Mouse (Mus musculus): ENCODE results near the gene Actr3b. TPM values are rescaled to one million over a fixed set of nuclear protein-coding genes. Genes with fewer than 3 reads are reported as not detected.

Actr3b gene
- polyA plus RNA-seq, 1 experiment: 2.2 TPM

DNA sequence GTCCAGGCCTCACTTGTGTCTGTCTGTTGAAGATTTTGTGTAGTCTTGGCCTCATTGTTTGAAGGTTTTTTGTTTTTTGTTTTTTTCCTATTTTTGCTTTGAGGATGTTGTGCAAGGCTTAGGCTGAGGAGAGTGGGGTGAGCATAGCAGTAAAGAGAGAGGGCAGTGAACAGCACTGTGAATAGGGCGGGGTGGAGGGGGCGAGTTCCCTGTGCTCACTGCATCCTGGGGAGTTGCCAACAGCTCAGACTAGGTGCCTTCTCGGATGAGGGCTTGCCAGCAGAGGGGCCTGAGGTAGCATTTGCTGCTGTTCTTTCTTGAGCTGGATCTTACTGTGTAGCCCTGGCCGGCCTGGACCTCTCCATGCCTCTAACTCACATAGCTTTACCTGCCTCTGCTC, 41.9 kb downstream of the Actr3b start:
- Histone ChIP-seq H3K4me1 (ENCODE audit: control insufficient read depth, insufficient read depth, low read length) (no peaks in the 10 kb centered on the region), H3K4me3 (replicated peaks; ENCODE audit: control insufficient read depth, low read depth, low read length) (no peak overlapping the region), H3K27ac (ENCODE audit: control insufficient read depth, insufficient read depth, low read depth, low read length, poor library complexity) (no peak overlapping the region)
- 71% methylated on average over 4 of the region's 4 CpGs for WGBS
- TF ChIP-seq CTCF (IDR thresholded peaks at IDR 0.05; ENCODE audit: control insufficient read depth, insufficient read depth, low read length) (no peak), POLR2A (IDR thresholded peaks at IDR 0.05; ENCODE audit: borderline replicate concordance, control insufficient read depth, low read depth, low read length) (no peak)

DNA sequence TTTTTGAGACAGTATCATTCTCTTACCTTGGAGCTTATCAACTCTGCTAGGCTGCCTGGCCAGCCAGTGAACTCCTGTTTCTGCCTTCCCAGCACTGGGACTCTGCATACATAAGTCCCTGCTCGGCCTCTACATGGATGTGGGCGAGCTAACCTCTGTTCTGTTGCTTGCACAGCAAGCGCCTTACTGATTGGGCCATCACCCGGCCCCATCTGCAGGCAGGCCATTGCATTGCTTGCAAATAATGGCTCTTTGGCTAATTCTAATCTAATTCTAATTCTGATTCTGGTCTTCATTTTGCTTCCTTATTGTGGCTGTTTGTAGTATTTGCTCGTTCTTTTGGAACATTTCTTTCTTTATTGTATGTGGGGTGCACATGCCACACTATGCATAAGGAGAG, 44.8 kb downstream of the Actr3b start:
- no peak overlapping the region for H3K4me3 ChIP-seq (replicated peaks; ENCODE audit: control insufficient read depth, low read depth, low read length)
- WGBS: 71% methylated on average over 5 of the region's 5 CpGs
- H3K4me1 ChIP-seq (ENCODE audit: control insufficient read depth, insufficient read depth, low read length): no peaks in the 10 kb centered on the region
- no peak overlapping the region for H3K27ac ChIP-seq (ENCODE audit: control insufficient read depth, insufficient read depth, low read depth, low read length, poor library complexity)
- TF ChIP-seq CTCF (IDR thresholded peaks at IDR 0.05; ENCODE audit: control insufficient read depth, insufficient read depth, low read length): no peak
- TF ChIP-seq POLR2A (IDR thresholded peaks at IDR 0.05; ENCODE audit: borderline replicate concordance, control insufficient read depth, low read depth, low read length): no peak

DNA sequence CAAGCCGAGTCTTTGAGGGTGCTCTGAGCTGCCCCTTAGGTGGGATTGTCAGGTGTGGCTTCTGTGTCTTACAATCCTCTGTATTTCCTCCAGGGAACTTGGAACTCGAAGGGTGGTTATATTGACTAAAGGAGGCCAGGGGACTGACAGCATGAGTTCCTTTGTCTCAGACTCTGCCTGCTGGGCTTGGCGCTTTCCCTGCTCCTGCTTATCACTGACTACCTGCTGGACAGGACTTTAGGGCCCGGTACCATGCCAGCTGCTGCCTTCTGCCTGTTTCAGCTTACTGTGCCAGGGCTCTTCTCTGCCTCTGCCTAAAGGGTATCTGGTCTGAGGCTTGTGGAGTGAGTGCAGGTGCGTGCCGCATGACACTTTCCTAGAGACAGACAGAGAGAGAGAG, 53.1 kb downstream of the Actr3b start:
- WGBS: 59% methylated on average over 6 of the region's 6 CpGs
- TF ChIP-seq CTCF (IDR thresholded peaks at IDR 0.05; ENCODE audit: control insufficient read depth, insufficient read depth, low read length): no peak
- no peak for TF ChIP-seq POLR2A (IDR thresholded peaks at IDR 0.05; ENCODE audit: borderline replicate concordance, control insufficient read depth, low read depth, low read length)

DNA sequence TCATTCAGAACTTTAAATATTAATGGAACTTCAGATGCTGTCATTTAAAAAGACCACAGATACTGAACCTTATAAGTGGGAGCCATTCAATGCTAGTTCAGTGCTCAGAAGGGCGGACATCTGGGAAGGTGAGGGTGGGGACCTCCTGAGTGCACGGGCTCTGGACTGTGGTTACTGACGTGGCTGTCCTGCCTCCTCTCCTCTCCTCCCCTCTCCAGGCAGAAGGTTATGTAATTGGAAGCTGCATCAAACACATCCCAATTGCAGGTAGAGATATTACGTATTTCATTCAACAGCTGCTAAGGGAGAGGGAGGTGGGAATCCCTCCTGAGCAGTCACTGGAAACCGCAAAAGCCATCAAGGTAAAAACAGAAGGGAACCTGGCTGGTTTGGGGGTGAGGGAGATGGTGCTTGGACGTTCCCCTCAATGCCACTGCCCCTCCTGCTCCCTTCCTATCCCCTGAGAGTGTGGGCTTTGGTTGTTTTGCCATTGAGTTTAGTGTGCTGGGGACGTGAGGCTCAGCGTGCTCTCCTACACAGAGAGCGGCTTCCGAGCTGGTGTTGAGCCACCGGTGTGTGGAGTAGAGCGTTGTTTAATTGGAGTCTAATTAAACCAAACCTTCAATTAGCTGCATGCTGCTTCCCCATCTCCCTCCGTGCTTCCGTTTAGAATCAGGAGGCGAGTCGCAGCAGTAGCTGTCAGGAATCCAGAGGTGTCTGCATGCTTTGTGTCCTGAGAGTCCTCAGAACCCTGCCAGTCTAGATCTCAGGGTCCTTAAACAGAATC, 69.7 kb downstream of the Actr3b start:
- TF ChIP-seq POLR2A (IDR thresholded peaks at IDR 0.05; ENCODE audit: borderline replicate concordance, control insufficient read depth, low read depth, low read length) (no peak), CTCF (IDR thresholded peaks at IDR 0.05; ENCODE audit: control insufficient read depth, insufficient read depth, low read length) (no peak)
- H3K4me1 ChIP-seq (ENCODE audit: control insufficient read depth, insufficient read depth, low read length): no peaks in the 10 kb centered on the region
- WGBS: 78% methylated on average over 16 of the region's 16 CpGs
- no peak overlapping the region for H3K27ac ChIP-seq (ENCODE audit: control insufficient read depth, insufficient read depth, low read depth, low read length, poor library complexity)
- no peak overlapping the region for H3K4me3 ChIP-seq (replicated peaks; ENCODE audit: control insufficient read depth, low read depth, low read length)

More for the DNA sequence above, 53.1 kb downstream of the Actr3b start:
- H3K27ac ChIP-seq (ENCODE audit: control insufficient read depth, insufficient read depth, low read depth, low read length, poor library complexity): no peak overlapping the region
- H3K4me3 ChIP-seq (replicated peaks; ENCODE audit: control insufficient read depth, low read depth, low read length): no peak overlapping the region
- no peaks in the 10 kb centered on the region for H3K4me1 ChIP-seq (ENCODE audit: control insufficient read depth, insufficient read depth, low read length)

- Histone ChIP-seq H3K27ac (ENCODE audit: control insufficient read depth, insufficient read depth, low read depth, low read length, poor library complexity) (no peak overlapping the region), H3K4me1 (ENCODE audit: control insufficient read depth, insufficient read depth, low read length) (no peaks in the 10 kb centered on the region), H3K4me3 (replicated peaks; ENCODE audit: control insufficient read depth, low read depth, low read length) (no peak overlapping the region)
- TF ChIP-seq CTCF (IDR thresholded peaks at IDR 0.05; ENCODE audit: control insufficient read depth, insufficient read depth, low read length): no peak
- TF ChIP-seq POLR2A (IDR thresholded peaks at IDR 0.05; ENCODE audit: borderline replicate concordance, control insufficient read depth, low read depth, low read length): no peak
- 69% methylated on average over 3 of the region's 3 CpGs for WGBS
Measured at GRCm38 (mm10) chr5:25830802-25831201, 71.0 kb downstream of the Actr3b start.

GRCm38 (mm10) chr5:25831624-25832023, 71.8 kb downstream of the Actr3b start:
- Histone ChIP-seq H3K4me3 (replicated peaks; ENCODE audit: control insufficient read depth, low read depth, low read length) (no peak overlapping the region), H3K4me1 (ENCODE audit: control insufficient read depth, insufficient read depth, low read length) (no peaks in the 10 kb centered on the region), H3K27ac (ENCODE audit: control insufficient read depth, insufficient read depth, low read depth, low read length, poor library complexity) (no peak overlapping the region)
- 65% methylated on average over 5 of the region's 5 CpGs for WGBS
- TF ChIP-seq CTCF (IDR thresholded peaks at IDR 0.05; ENCODE audit: control insufficient read depth, insufficient read depth, low read length): peak; percentile 40
- TF ChIP-seq POLR2A (IDR thresholded peaks at IDR 0.05; ENCODE audit: borderline replicate concordance, control insufficient read depth, low read depth, low read length): no peak

DNA sequence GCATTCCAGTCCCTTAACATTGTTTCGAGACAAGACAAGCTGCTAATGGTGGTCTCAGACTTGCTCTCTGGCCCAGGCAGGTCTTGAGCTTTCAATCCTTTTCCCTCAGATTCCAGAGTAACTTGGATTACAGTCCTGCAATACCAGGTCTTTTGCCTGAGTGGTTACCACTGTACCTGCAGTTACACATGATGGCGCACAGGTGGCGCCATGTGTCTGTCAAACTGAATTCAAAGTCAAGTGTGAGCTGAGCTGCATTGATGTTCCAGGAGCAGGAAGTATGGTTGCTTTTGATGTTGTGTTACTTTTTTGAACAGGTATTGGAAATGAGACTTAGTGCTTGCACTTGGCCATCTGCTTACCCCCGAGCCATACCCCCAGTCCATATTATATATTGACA, 79.6 kb downstream of the Actr3b start:
- no peak overlapping the region for H3K27ac ChIP-seq (ENCODE audit: control insufficient read depth, insufficient read depth, low read depth, low read length, poor library complexity)
- no peak for TF ChIP-seq POLR2A (IDR thresholded peaks at IDR 0.05; ENCODE audit: borderline replicate concordance, control insufficient read depth, low read depth, low read length)
- peak; percentile 71 for TF ChIP-seq CTCF (IDR thresholded peaks at IDR 0.05; ENCODE audit: control insufficient read depth, insufficient read depth, low read length)
- no peak overlapping the region for H3K4me3 ChIP-seq (replicated peaks; ENCODE audit: control insufficient read depth, low read depth, low read length)
- H3K4me1 ChIP-seq (ENCODE audit: control insufficient read depth, insufficient read depth, low read length): no peaks in the 10 kb centered on the region
- 31% methylated on average over 4 of the region's 4 CpGs for whole genome bisulfite sequencing

DNA sequence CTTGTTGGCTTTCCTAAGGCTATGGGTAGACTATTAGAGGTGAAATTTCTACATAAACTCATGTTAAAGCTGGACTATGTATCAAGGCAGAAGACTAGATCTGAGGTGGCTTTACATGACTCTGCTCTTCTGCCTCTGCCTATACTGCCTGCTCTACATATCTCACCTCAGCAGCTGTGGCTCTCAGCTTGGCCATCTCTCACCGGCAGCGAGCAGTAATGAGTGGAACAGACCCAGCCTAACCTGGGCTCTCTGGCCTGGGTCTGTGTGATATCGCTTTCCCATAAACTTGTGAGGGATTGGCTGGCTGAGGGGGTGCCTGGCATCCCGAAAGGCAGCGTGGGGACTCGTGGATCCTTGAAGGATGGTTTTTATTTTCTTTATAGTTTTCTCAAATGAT, 86.8 kb downstream of the Actr3b start:
- Histone ChIP-seq H3K4me1 (ENCODE audit: control insufficient read depth, insufficient read depth, low read length) (no peaks in the 10 kb centered on the region), H3K27ac (ENCODE audit: control insufficient read depth, insufficient read depth, low read depth, low read length, poor library complexity) (no peak overlapping the region), H3K4me3 (replicated peaks; ENCODE audit: control insufficient read depth, low read depth, low read length) (no peak overlapping the region)
- TF ChIP-seq CTCF (IDR thresholded peaks at IDR 0.05; ENCODE audit: control insufficient read depth, insufficient read depth, low read length) (no peak), POLR2A (IDR thresholded peaks at IDR 0.05; ENCODE audit: borderline replicate concordance, control insufficient read depth, low read depth, low read length) (no peak)
- 82% methylated on average over 6 of the region's 6 CpGs for WGBS
